Mouse (Mus musculus): ENCODE measurements around the gene Ilk. TPM values are rescaled to one million over a fixed set of nuclear protein-coding genes. Genes with fewer than 3 reads are reported as not detected.

Gene Ilk
- polyA plus RNA-seq (2015; fragmentation: Nextera tagmentation; extraction: Ambion mirVana) = 192 and 207 TPM in 2 replicates

GRCm38 (mm10) chr7:105736264-105736901 lies at the start of gene Ilk:
Gene Ilk, plus strand, starts transcription at chr7:105736592.
- 2% methylated on average over 54 of the region's 62 CpGs for WGBS
- Histone ChIP-seq H3K36me3 (replicated peaks) (peaks cover 34% of the 10 kb centered on the region; the same call in 1 of the 2 replicates), H3K27ac (peak within 1 kb of the TSS; percentile 79), H3K27me3 (replicated peaks) (no peaks in the 10 kb centered on the region), H3K4me2 (peak within 1 kb of the TSS; percentile 95), H3K4me3 (peak within 1 kb of the TSS; percentile 84), H3K9me3 (no peaks in the 10 kb centered on the region), H3K9ac (peak within 1 kb of the TSS; percentile 93), H3K4me1 (peaks cover 27% of the 10 kb centered on the region)
- ATAC-seq (replicated peaks) = peak; percentile 96

GRCm38 (mm10) chr7:105690875-105691274 lies 45.5 kb upstream of the Ilk start:
- H3K36me3 ChIP-seq (replicated peaks) = no peaks in the 10 kb centered on the region
- no peak overlapping the region for H3K27ac ChIP-seq
- H3K4me2 ChIP-seq = no peak overlapping the region
- H3K9ac ChIP-seq = no peak overlapping the region
- ATAC-seq (replicated peaks) = no peak
- WGBS = 68% methylated on average over 1 of the region's 1 CpGs
- H3K4me3 ChIP-seq = no peak overlapping the region
- no peaks in the 10 kb centered on the region for H3K27me3 ChIP-seq (replicated peaks)
- H3K4me1 ChIP-seq = no peaks in the 10 kb centered on the region
- no peaks in the 10 kb centered on the region for H3K9me3 ChIP-seq

- H3K27me3 ChIP-seq (replicated peaks) = no peaks in the 10 kb centered on the region
- H3K9ac ChIP-seq = no peak overlapping the region
- H3K4me2 ChIP-seq = no peak overlapping the region
- 86% methylated on average over 16 of the region's 16 CpGs for WGBS
- no peak overlapping the region for H3K27ac ChIP-seq
- no peaks in the 10 kb centered on the region for H3K4me1 ChIP-seq
- ATAC-seq (replicated peaks) = no peak
- H3K36me3 ChIP-seq (replicated peaks) = no peaks in the 10 kb centered on the region
- no peak overlapping the region for H3K4me3 ChIP-seq
- H3K9me3 ChIP-seq = no peaks in the 10 kb centered on the region
Measured at GRCm38 (mm10) chr7:105703184-105703583, 33.2 kb upstream of the Ilk start.

- H3K9ac ChIP-seq = no peak overlapping the region
- H3K36me3 ChIP-seq (replicated peaks) = no peaks in the 10 kb centered on the region
- H3K27me3 ChIP-seq (replicated peaks) = no peaks in the 10 kb centered on the region
- no peak overlapping the region for H3K4me2 ChIP-seq
- H3K4me1 ChIP-seq = no peaks in the 10 kb centered on the region
- H3K9me3 ChIP-seq = no peaks in the 10 kb centered on the region
- WGBS = 86% methylated on average over 4 of the region's 4 CpGs
- no peak overlapping the region for H3K4me3 ChIP-seq
- no peak overlapping the region for H3K27ac ChIP-seq
- no peak for ATAC-seq (replicated peaks)
Measured at GRCm38 (mm10) chr7:105703816-105704215, 32.6 kb upstream of the Ilk start.

- H3K27me3 ChIP-seq (replicated peaks) = no peaks in the 10 kb centered on the region
- no peak overlapping the region for H3K4me3 ChIP-seq
- 95% methylated on average over 5 of the region's 5 CpGs for WGBS
- H3K27ac ChIP-seq = no peak overlapping the region
- H3K9ac ChIP-seq = no peak overlapping the region
- H3K36me3 ChIP-seq (replicated peaks) = no peaks in the 10 kb centered on the region
- no peak for ATAC-seq (replicated peaks)
- no peaks in the 10 kb centered on the region for H3K4me1 ChIP-seq
- H3K4me2 ChIP-seq = no peak overlapping the region
- no peaks in the 10 kb centered on the region for H3K9me3 ChIP-seq
Measured at GRCm38 (mm10) chr7:105708733-105709132, 27.7 kb upstream of the Ilk start.

- H3K4me1 ChIP-seq = no peaks in the 10 kb centered on the region
- no peak overlapping the region for H3K4me3 ChIP-seq
- no peaks in the 10 kb centered on the region for H3K9me3 ChIP-seq
- H3K9ac ChIP-seq = no peak overlapping the region
- WGBS = 59% methylated on average over 3 of the region's 3 CpGs
- no peak overlapping the region for H3K27ac ChIP-seq
- H3K4me2 ChIP-seq = no peak overlapping the region
- no peak for ATAC-seq (replicated peaks)
- no peaks in the 10 kb centered on the region for H3K27me3 ChIP-seq (replicated peaks)
- H3K36me3 ChIP-seq (replicated peaks) = no peaks in the 10 kb centered on the region
Measured at GRCm38 (mm10) chr7:105715366-105715765, 21.0 kb upstream of the Ilk start.

GRCm38 (mm10) chr7:105721916-105722315 lies 14.5 kb upstream of the Ilk start:
- Histone ChIP-seq H3K4me3 (no peak overlapping the region), H3K4me1 (peaks cover 4% of the 10 kb centered on the region), H3K9me3 (no peaks in the 10 kb centered on the region), H3K36me3 (replicated peaks) (no peaks in the 10 kb centered on the region), H3K27me3 (replicated peaks) (no peaks in the 10 kb centered on the region), H3K27ac (no peak overlapping the region), H3K9ac (no peak overlapping the region), H3K4me2 (no peak overlapping the region)
- no peak for ATAC-seq (replicated peaks)
- WGBS = 66% methylated on average over 2 of the region's 2 CpGs

- H3K27ac ChIP-seq = peak overlapping the region; percentile 62
- 80% methylated on average over 4 of the region's 4 CpGs for WGBS
- peaks cover 4% of the 10 kb centered on the region for H3K4me1 ChIP-seq
- ATAC-seq (replicated peaks) = peak; percentile 90
- no peaks in the 10 kb centered on the region for H3K9me3 ChIP-seq
- H3K4me2 ChIP-seq = no peak overlapping the region
- H3K36me3 ChIP-seq (replicated peaks) = no peaks in the 10 kb centered on the region
- no peaks in the 10 kb centered on the region for H3K27me3 ChIP-seq (replicated peaks)
- no peak overlapping the region for H3K9ac ChIP-seq
- no peak overlapping the region for H3K4me3 ChIP-seq
Measured at GRCm38 (mm10) chr7:105726144-105726979, 10.0 kb upstream of the Ilk start.

GRCm38 (mm10) chr7:105726980-105727325 lies 9.4 kb upstream of the Ilk start:
- no peak overlapping the region for H3K9ac ChIP-seq
- H3K9me3 ChIP-seq = no peaks in the 10 kb centered on the region
- peak overlapping the region; percentile 62 for H3K27ac ChIP-seq
- H3K4me3 ChIP-seq = no peak overlapping the region
- no peak overlapping the region for H3K4me2 ChIP-seq
- H3K4me1 ChIP-seq = peaks cover 4% of the 10 kb centered on the region
- WGBS = 93% methylated on average over 4 of the region's 4 CpGs
- no peak for ATAC-seq (replicated peaks)
- H3K27me3 ChIP-seq (replicated peaks) = no peaks in the 10 kb centered on the region
- peaks cover 3% of the 10 kb centered on the region; the same call in 1 of the 2 replicates for H3K36me3 ChIP-seq (replicated peaks)

- Histone ChIP-seq H3K9me3 (no peaks in the 10 kb centered on the region), H3K27me3 (replicated peaks) (no peaks in the 10 kb centered on the region), H3K4me3 (no peak overlapping the region), H3K36me3 (replicated peaks) (peaks cover 20% of the 10 kb centered on the region; the same call in 1 of the 2 replicates), H3K9ac (no peak overlapping the region; the same call in 1 of the 2 replicates), H3K27ac (no peak overlapping the region), H3K4me1 (peaks cover 4% of the 10 kb centered on the region), H3K4me2 (no peak overlapping the region)
- ATAC-seq (replicated peaks) = no peak
- 23% methylated on average over 6 of the region's 6 CpGs for WGBS
Measured at GRCm38 (mm10) chr7:105728701-105729428, 7.5 kb upstream of the Ilk start.

- Histone ChIP-seq H3K36me3 (replicated peaks) (peaks cover 22% of the 10 kb centered on the region; the same call in 1 of the 2 replicates), H3K9me3 (no peaks in the 10 kb centered on the region), H3K9ac (no peak overlapping the region), H3K4me2 (no peak overlapping the region), H3K27ac (no peak overlapping the region), H3K4me1 (peaks cover 23% of the 10 kb centered on the region), H3K4me3 (no peak overlapping the region), H3K27me3 (replicated peaks) (no peaks in the 10 kb centered on the region)
- no peak for ATAC-seq (replicated peaks)
- WGBS = 97% methylated on average over 11 of the region's 11 CpGs
Measured at GRCm38 (mm10) chr7:105733836-105734235, 2.6 kb upstream of the Ilk start.

GRCm38 (mm10) chr7:105734826-105735225 lies 1.6 kb upstream of the Ilk start:
- no peak overlapping the region for H3K4me2 ChIP-seq
- no peak for ATAC-seq (replicated peaks)

More at GRCm38 (mm10) chr7:105734826-105735225, 1.6 kb upstream of the Ilk start:
- Histone ChIP-seq H3K27ac (no peak overlapping the region), H3K4me3 (no peak overlapping the region), H3K9me3 (no peaks in the 10 kb centered on the region), H3K36me3 (replicated peaks) (peaks cover 22% of the 10 kb centered on the region; the same call in 1 of the 2 replicates), H3K9ac (no peak overlapping the region), H3K4me1 (peaks cover 27% of the 10 kb centered on the region), H3K27me3 (replicated peaks) (no peaks in the 10 kb centered on the region)
- 93% methylated on average over 8 of the region's 8 CpGs for WGBS

Data from midbrain, embryonic 15.5 days (tissue).